Mouse (Mus musculus) CD8-positive naive resting alpha-beta T cell, adult 2 months (primary cell): Measurements from ENCODE around the gene Ncoa6.

Source experiments
- DNase-seq, 2 experiments: peaks; one replicate each; pipeline ENCODE4 v3.0.0; 2022; ENCODE audit warnings: low read depth in 2 of 2, low spot score in 2 of 2

Ncoa6 gene

DNA sequence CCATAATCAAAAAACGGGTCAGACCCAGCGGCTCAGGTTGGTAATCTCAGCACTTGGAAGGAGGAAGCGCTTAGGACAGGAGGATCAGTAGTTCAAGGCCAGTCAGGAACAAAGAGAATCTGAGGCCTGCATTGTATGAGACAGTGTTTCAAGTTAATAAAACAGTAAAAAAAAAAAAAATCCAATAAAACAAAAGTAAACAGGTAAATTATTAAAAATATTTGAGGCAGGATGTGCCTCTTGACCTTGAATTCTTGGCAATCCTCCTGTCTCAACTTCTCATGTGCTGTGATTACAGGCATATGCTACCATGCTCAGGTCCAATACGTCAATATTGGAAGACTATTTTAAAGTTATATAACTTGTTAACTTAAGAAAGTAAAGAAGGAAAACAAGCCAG, 30.8 kb downstream of the Ncoa6 start:
- DNase-seq = no peak

DNA sequence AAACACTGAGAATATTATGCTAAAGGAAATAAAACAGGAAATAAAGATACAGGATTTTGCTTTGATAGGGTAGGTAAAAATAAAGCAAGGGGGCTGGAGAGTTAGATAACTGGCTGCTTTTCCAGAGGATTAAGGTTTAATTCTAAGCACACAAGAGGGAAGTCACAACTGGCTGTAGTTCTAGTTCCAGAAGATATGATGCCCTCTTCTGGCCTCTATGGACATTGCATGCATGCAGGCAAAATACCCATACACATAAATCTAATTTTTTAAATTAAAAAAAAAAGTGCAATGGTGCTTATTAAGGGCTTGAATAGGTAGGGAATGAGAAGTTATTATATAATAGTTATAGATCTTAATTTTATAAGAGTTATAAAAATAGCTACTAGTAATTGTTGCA, 37.2 kb downstream of the Ncoa6 start:
- DNase-seq = peak in 1 of 2 experiments; percentile 35

DNA sequence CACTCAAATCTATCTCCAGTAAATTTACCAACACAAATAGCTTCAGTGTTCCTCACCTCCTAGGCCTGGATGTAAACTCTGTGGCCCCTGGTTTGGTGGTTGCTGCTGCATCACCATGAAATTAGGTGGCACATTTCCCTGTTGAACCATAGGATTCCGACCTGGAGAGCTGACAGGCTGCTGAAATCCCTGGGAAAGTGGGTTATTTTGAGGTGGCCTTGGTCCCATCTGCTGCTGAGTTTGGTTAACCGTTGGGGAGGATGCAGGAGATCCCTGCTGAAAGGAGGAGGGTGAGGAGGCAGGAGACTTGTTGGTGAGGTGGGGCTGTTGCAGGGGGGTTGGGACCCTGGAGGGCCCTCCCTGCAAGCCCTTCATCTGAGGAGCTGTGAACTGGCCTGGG, 52.8 kb downstream of the Ncoa6 start:
- no peak for DNase-seq

- no peak for DNase-seq
Measured at GRCm38 (mm10) chr2:155404635-155405034, 69.1 kb downstream of the Ncoa6 start.

DNA sequence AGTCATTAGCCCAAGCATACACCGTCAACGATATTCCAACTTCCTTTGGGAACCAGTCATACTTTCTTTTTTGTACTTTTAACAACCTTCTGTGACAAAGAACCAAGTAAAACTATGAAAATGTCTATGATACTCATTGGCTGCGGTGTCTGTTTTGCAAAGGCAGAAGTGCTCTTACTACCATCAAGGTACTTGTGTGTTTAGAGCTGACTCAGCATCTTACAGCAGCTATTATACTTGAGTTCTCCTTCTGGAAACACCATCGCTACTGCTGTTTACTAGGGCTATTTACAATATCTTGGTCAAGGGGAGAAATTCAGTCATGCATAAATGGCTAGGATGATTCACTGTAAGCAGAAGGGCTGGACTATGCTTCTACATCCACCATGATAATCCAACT, 71.8 kb downstream of the Ncoa6 start:
- DNase-seq = no peak

DNA sequence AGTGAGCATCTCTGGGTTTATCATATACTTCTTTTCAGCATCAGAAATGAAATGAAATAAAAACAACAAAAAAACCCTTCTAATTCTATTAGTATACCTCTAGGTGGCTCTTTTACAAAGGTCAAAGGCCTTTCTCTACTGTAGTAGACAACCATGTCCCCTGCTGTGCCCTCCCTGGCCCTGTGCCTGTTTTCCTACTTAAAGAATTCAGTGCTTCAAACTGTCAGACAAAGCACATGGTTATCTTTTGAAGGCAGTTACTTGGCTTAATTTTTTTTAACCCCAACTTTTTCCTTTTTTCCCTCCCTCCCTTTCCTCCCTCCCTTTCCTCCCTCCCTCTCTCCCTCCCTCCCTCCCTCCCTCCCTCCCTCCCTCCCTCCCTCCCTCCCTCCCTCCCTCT, 73.4 kb downstream of the Ncoa6 start:
- no peak for DNase-seq

DNA sequence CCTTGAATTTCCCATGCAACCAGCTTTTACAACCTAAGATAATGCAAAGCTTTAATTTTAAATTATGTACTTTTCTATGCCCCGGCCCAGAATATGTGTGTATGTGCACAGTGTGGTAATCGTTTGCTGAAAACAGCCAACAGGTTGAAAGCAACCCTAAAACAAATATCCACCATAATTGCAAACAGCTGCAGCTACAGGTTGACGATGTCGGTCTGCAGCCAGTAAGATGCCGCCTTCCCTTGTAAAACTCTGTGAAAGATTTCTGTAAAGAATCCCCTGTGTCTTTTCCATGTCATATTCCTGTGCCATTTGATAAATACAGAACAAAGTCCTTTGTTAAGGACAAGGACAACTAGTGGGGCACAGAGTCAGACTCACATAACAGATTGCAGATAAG, 79.1 kb downstream of the Ncoa6 start:
- DNase-seq = no peak

DNA sequence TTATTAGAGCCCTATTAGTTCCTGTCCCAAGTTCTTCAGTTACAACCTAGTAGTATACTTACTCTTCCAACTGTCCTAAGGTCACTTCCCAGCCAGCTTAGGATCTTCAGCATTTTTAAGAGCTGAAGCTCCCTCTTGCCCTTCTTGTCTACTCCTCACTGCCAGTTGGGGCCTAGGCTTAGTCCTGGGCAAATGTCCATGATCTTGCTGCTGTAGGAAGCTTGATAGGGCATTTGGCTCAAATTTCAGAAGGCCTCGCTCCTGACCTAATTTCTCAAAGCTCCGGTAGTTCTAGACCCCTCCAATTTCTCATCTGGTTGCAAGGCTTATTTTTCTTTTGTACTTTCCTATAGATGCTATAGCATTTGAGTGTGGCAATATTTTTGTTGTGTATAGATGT, 85.1 kb downstream of the Ncoa6 start:
- DNase-seq = no peak

GRCm38 (mm10) chr2:155387052-155387451, 86.6 kb downstream of the Ncoa6 start:
- DNase-seq = no peak

GRCm38 (mm10) chr2:155386534-155386899, 87.2 kb downstream of the Ncoa6 start:
- DNase-seq = no peak

DNA sequence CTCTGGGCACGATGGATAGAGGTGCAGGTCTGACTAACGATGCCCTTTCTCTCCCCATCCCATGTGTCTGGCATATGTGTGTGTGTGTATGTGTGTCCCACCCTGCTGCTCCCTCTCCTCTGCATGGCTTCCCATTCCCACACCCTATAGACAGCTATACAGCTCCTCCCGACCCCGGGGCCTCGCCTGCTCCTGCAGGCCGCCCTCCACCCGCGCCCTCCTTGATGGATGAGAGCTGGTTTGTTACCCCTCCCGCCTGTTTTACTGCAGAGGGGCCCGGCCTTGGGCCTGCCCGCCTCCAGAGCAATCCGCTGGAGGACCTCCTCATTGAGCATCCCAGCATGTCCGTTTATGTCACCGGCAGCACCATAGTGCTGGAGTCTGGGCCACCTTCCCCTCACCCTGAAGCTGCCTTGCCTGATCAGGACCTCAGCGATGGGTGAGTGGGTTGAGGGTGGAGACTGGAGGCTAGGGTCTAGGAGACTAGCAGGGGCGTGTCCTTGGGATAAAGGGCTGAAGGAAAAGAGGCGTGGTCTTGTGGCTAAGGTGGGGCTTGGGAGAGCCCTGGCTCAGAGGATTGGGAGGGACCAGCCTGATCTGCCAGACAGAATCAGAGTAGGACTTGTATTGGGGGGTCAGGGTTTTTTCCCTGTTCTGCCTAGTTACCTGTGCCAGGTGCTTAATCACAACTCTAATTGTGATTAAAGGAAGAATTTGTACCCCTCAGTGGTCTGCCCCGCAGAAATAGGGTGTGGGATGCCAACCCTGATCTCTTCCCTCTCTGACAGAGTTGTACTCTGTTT, 87.8 kb downstream of the Ncoa6 start:
- no peak for DNase-seq

GRCm38 (mm10) chr2:155385090-155385489, 88.6 kb downstream of the Ncoa6 start:
- DNase-seq = peak; percentile 77 to 84

DNA sequence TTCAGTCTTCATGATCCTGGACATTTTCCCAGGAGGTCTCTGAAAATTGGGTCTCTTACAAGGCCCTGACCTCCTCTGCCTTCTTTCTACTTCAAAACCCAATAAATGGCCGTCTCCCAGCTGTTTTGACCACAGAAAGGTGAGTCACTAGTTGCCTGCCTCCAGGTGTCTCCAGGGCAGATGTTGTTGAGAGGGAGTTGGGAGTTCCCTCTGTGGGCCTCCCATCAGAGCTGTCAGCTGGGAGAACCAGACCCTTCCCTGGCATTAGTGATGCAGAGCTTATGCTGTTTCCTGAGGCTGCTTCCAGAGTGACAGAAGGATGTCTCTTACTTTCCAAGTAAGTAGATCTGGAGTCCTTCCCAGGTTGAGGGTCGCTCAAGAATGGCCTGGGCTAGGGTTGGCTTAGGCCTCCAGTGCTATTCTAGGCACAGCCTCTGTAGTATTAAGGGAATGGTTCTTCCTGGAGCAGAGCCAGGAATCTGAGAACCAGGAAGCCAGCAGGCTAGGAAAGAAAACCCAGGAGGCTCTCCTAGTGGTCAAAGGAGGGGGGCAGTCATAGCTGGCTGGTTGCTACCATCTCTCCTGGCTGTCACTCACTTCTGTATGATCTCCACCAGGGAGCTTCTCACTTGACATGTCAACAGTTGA, 90.8 kb downstream of the Ncoa6 start:
- DNase-seq = no peak

- no peak for DNase-seq
Measured at GRCm38 (mm10) chr2:155382332-155382700, 91.4 kb downstream of the Ncoa6 start.

DNA sequence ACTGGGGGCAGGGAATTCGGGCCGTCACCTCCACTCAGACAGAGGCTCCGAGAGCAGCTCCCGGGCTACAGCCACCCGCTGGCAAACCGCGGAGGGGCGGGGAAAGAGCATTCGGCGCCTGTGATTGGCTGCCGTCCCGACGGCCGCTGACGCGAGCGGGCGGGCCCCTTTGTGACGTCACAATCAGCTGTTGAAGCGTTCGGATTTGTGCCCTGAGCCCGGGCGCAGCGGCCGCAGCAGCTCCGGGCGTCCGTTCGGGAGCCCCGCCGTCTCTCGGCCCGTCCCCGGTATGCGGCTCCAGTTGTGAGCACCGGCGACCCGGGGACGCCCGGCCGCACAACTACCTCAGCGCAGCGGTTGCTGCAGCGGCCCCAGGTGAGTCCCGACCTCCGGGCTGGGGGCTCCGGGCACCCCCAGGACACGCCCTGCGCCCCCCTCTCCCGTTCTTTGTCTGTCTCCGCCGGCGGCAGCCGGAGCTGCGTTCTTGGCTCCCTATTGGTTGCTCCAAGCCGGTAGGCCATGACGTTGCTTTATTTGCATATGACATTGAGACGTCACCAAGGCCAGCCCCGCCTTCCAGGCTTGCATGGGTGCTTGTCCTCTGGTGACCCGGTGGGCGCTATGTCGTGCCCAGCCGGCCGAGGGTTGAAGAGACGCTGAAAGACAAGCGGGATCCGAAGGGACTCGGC, 91.9 kb downstream of the Ncoa6 start:
- peak; percentile 93 to 98 for DNase-seq

- no peak for DNase-seq
Measured at GRCm38 (mm10) chr2:155381060-155381437, 92.6 kb downstream of the Ncoa6 start.

DNA sequence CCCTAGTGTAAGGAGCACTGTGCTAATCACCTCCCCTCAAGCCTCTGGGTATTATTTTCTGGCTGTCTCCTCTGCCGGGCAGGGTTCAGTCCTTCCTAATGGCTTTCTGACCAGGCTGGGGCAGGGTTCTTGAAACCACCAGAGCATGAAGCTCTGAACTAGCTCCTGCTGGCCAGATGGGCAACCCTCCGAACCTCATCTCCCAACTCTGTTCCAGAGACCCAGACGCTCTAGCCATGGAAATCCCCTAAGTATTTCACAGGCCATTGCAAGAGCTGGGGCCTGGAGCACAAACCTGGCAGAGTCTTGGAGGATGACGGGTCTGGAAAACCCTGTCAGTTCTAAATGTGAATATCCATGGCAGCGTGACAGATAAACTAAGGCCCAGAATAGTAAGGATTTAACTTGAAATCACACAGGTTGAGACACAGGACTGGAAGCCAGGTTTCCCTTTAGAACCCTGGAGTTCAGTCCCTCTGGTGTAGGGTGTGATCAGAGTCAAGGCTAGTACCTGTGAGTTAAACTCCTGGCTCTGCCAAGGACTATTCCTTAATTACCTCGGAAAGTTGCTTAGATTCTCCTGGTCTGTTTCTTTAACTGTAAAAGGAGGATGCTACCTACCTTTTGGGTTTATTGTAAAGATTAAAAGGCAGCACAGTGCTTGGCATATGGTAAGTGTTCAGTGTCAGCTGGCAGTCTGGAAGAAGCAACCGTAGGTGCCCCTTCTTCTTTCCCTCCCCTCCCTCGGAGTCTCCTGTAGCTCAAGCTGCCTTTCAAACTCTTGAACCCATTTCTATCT, 93.2 kb downstream of the Ncoa6 start, which contains the start of gene Trp53inp2:
TSS of gene Trp53inp2 (plus strand) at position 799 of the 799 bp plus-strand sequence.
- DNase-seq = no peak

- DNase-seq = no peak
Measured at GRCm38 (mm10) chr2:155376191-155376590, 97.5 kb downstream of the Ncoa6 start.

- no peak for DNase-seq
Measured at GRCm38 (mm10) chr2:155374521-155374920, 99.2 kb downstream of the Ncoa6 start.

GRCm38 (mm10) chr2:155373886-155374285, 99.8 kb downstream of the Ncoa6 start:
- no peak for DNase-seq

- DNase-seq = no peak
Measured at GRCm38 (mm10) chr2:155373302-155373701, 100.4 kb downstream of the Ncoa6 start.
